Mouse (Mus musculus) MEL (cell line): Measurements from ENCODE around the gene Tprkb. TPM values are rescaled to one million over a fixed set of nuclear protein-coding genes. Genes with fewer than 3 reads are reported as not detected.
A peak's percentile ranks its signal among the peaks of the same experiment; 100 is the strongest.

ENCODE experiments used
- DNase-seq: peaks from one replicate; pipeline ENCODE4 v3.0.0; 2011; ENCODE audit warnings: low read depth, low spot score
- H3K27ac ChIP-seq: 2 replicates; pipeline ENCODE4 v1.5.1; 2012; ENCODE audit warnings: low read depth, mild to moderate bottlenecking, control low read depth, low read length, moderate library complexity; ENCODE audit not compliant: control insufficient read depth
- H3K27me3 ChIP-seq, 2 experiments: fragments of 150-350 bp in 1 of 2; sonication (generic) in 1 of 2; 2 replicates each; pipeline ENCODE4 v1.6.1; 2012; ENCODE audit warnings: low read length in 2 of 2, mild to moderate bottlenecking in 2 of 2, improper control_type of control experiment in 1 of 2, moderate library complexity in 1 of 2; ENCODE audit not compliant: insufficient read depth in 2 of 2, control insufficient read depth in 1 of 2
- H3K36me3 ChIP-seq, 2 experiments: 2 replicates each; pipeline ENCODE4 v1.6.1; 2012 to 2014; ENCODE audit warnings: low read length in 2 of 2, improper control_type of control experiment in 1 of 2, inconsistent platforms in 1 of 2, mild to moderate bottlenecking in 1 of 2; ENCODE audit not compliant: insufficient read depth in 2 of 2, control insufficient read depth in 1 of 2
- H3K4me1 ChIP-seq, 2 experiments: fragments of 150-350 bp in 1 of 2; sonication (generic) in 1 of 2; 2 replicates each; pipeline ENCODE4 v1.6.1; 2012; ENCODE audit warnings: low read length in 2 of 2, improper control_type of control experiment in 1 of 2, mild to moderate bottlenecking in 1 of 2; ENCODE audit not compliant: insufficient read depth in 2 of 2, control insufficient read depth in 1 of 2
- H3K4me3 ChIP-seq, 2 experiments: fragments of 150-350 bp in 1 of 2; sonication (generic) in 1 of 2; 2 replicates each; pipeline ENCODE4 v1.5.1; 2012; ENCODE audit warnings: low read depth in 2 of 2, low read length in 2 of 2, mild to moderate bottlenecking in 2 of 2, moderate library complexity in 2 of 2, control low read depth in 1 of 2, improper control_type of control experiment in 1 of 2; ENCODE audit not compliant: control insufficient read depth in 1 of 2, insufficient read depth in 1 of 2
- H3K79me2 ChIP-seq: 2 replicates; pipeline ENCODE4 v1.6.1; 2012; ENCODE audit warnings: mild to moderate bottlenecking, low read length, moderate library complexity; ENCODE audit not compliant: control insufficient read depth, poor library complexity, insufficient read depth
- H3K9ac ChIP-seq: 2 replicates; pipeline ENCODE4 v1.6.1; 2012; ENCODE audit warnings: low read depth, mild to moderate bottlenecking, control low read depth, low read length, moderate library complexity; ENCODE audit not compliant: control insufficient read depth, poor library complexity, severe bottlenecking
- H3K9me3 ChIP-seq: fragments of 150-350 bp; sonication (generic); replicated peaks from 2 replicates; pipeline ENCODE4 v1.6.1; 2012; ENCODE audit warnings: mild to moderate bottlenecking, low read length, improper control_type of control experiment, moderate library complexity; ENCODE audit not compliant: insufficient read depth
- GABPA ChIP-seq: IDR thresholded peaks from 2 replicates; pipeline ENCODE4 v1.6.1; 2012; ENCODE audit warnings: low read depth, mild to moderate bottlenecking, inconsistent platforms, low read length, improper control_type of control experiment, moderate library complexity
- GATA1 ChIP-seq: IDR thresholded peaks from 2 replicates; pipeline ENCODE4 v1.6.1; 2011; ENCODE audit warnings: low read depth, low read length, improper control_type of control experiment
- HCFC1 ChIP-seq: IDR thresholded peaks from 2 replicates; pipeline ENCODE4 v1.6.1; 2012; ENCODE audit warnings: low read depth, mild to moderate bottlenecking, inconsistent platforms, low read length, improper control_type of control experiment, moderate library complexity
- KAT2A ChIP-seq: conservative IDR thresholded peaks from 2 replicates; pipeline ENCODE4 v1.6.1; 2012; ENCODE audit warnings: low read depth, low read length, improper control_type of control experiment, inconsistent platforms
- MEF2A ChIP-seq: IDR thresholded peaks from 2 replicates; pipeline ENCODE4 v1.6.1; 2014; ENCODE audit warnings: low read depth, mild to moderate bottlenecking, inconsistent platforms, low read length, improper control_type of control experiment; ENCODE audit not compliant: poor library complexity, insufficient replicate concordance, severe bottlenecking; ENCODE audit errors: extremely low read depth
- MXI1 ChIP-seq: IDR thresholded peaks from 2 replicates; pipeline ENCODE4 v1.6.1; 2011; ENCODE audit warnings: mild to moderate bottlenecking, low read depth, low read length, improper control_type of control experiment
- MYB ChIP-seq: IDR thresholded peaks from 2 replicates; pipeline ENCODE4 v1.6.1; 2011; ENCODE audit warnings: mild to moderate bottlenecking, low read depth, low read length, improper control_type of control experiment
- MYC ChIP-seq: IDR thresholded peaks from 2 replicates; pipeline ENCODE4 v1.6.1; 2011; ENCODE audit warnings: low read depth, mild to moderate bottlenecking, low read length, improper control_type of control experiment, moderate library complexity
- POLR2A ChIP-seq, 2 experiments: IDR thresholded peaks; 2 replicates each; pipeline ENCODE4 v1.6.1; 2011 to 2012; ENCODE audit warnings: low read length in 2 of 2, mild to moderate bottlenecking in 2 of 2, control low read depth in 1 of 2, improper control_type of control experiment in 1 of 2, low read depth in 1 of 2, moderate library complexity in 1 of 2; ENCODE audit not compliant: control insufficient read depth in 1 of 2, insufficient read depth in 1 of 2, poor library complexity in 1 of 2
- POLR2AphosphoS5 ChIP-seq: IDR thresholded peaks from 2 replicates; pipeline ENCODE4 v1.6.1; 2012; ENCODE audit warnings: low read depth, borderline replicate concordance, mild to moderate bottlenecking, inconsistent platforms, low read length, moderate library complexity, mixed read lengths
- SIN3A ChIP-seq: IDR thresholded peaks from 2 replicates; pipeline ENCODE4 v1.6.1; 2012; ENCODE audit warnings: low read length, improper control_type of control experiment, inconsistent platforms
- SMC3 ChIP-seq: IDR thresholded peaks from 2 replicates; pipeline ENCODE4 v1.6.1; 2011; ENCODE audit warnings: low read depth, low read length, improper control_type of control experiment
- TBP ChIP-seq: IDR thresholded peaks from 2 replicates; pipeline ENCODE4 v1.8.0; 2011; ENCODE audit warnings: low read depth, low read length, improper control_type of control experiment
- USF1 ChIP-seq: IDR thresholded peaks from 2 replicates; pipeline ENCODE4 v1.6.1; 2014; ENCODE audit warnings: low read depth, mild to moderate bottlenecking, inconsistent platforms, low read length, improper control_type of control experiment, moderate library complexity
- USF2 ChIP-seq, 2 experiments: IDR thresholded peaks; 2 replicates each; pipeline ENCODE4 v1.6.1; 2011 to 2012; ENCODE audit warnings: improper control_type of control experiment in 2 of 2, low read length in 2 of 2, borderline replicate concordance in 1 of 2, inconsistent platforms in 1 of 2, low read depth in 1 of 2, mild to moderate bottlenecking in 1 of 2; ENCODE audit not compliant: insufficient read depth in 1 of 2
- polyA plus RNA-seq, 2 experiments: library from polyadenylated mRNA; stranded (reverse) in 1 of 2; unstranded in 1 of 2; fragments of >175 nt in 1 of 2; fragments of >200 nt in 1 of 2; gene quantifications; 2 replicates each; pipeline versions ENCODE4 v1.2.1 to v1.2.4; 2012; ENCODE audit warnings: low replicate concordance in 2 of 2, low read depth in 1 of 2; ENCODE audit not compliant: insufficient read length in 2 of 2, insufficient read depth in 1 of 2, missing spikeins in 1 of 2
- total RNA-seq: library from RNA; depleted of rRNA; stranded (reverse); fragments of 300-350 nt; gene quantifications from 2 replicates; pipeline ENCODE4 v1.2.3, GENCODE M21; 2012

Tprkb gene
- total and polyA plus RNA-seq, 3 experiments = 66.5 to 87.6 (median 85.1) TPM

DNA sequence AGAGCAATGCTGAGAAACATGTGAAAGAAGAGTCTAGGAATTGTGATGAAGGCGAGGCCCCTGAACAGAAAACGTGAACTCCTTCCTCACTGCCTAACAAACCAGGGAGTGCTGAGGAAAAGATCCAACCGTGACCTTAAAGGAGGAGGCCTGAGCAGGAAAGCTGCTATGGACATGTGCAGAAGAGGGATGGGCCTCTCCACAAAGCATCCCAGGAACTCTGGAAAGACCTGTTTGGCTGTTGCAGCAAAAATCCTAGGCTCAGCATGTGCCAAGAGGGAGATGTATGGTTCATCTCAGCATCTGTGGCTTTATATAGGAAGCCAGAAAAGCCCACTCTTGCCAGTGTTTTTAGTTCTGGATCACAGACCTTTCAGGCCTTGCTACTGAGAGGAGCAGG, 61.0 kb downstream of the Tprkb start:
- Histone ChIP-seq H3K9me3 (no peaks in the 10 kb centered on the region), H3K4me3 (no peak overlapping the region), H3K27me3 (no peaks in the 10 kb centered on the region), H3K79me2 (no peaks in the 10 kb centered on the region), H3K27ac (no peak overlapping the region), H3K9ac (no peak overlapping the region), H3K36me3 (peaks cover 0 to 39% of the 10 kb centered on the region in 2 experiments; a peak in 2 of 4 replicates), H3K4me1 (peaks cover 31 to 33% of the 10 kb centered on the region in 2 experiments)
- TF ChIP-seq HCFC1 = no peak
- TF ChIP-seq MYC = no peak
- DNase-seq = no peak

DNA sequence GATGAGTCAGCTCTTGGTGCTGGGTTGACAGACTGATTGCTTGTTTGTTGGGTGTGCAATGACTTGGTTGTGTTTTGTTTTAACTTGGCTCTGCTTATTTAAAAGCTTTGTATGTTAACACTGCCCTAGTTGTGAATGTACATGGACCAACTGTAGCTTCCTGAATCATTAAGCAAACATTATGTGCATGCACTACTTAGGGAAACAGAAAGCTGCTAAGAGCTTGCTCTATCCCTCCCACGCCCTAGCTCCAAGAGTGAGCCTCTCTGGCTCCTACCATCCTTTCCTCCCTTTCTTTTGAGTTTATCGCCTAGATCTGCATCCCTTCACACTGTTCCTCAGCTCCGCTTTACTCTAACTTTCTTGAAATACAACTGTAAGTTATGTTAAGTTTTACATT, 61.7 kb downstream of the Tprkb start:
- DNase-seq = peak; percentile 41
- H3K9me3 ChIP-seq = no peaks in the 10 kb centered on the region
- H3K27me3 ChIP-seq = no peaks in the 10 kb centered on the region
- no peak overlapping the region for H3K4me3 ChIP-seq
- no peak for TF ChIP-seq KAT2A
- TF ChIP-seq POLR2A (IDR thresholded peaks at IDR 0.05; ENCODE audit: control insufficient read depth in 1 of 2, insufficient read depth in 1 of 2, low read depth in 1 of 2, low read length in 2 of 2, poor library complexity in 1 of 2) = no peak
- no peak for TF ChIP-seq USF1
- TF ChIP-seq MYB = no peak
- no peak for TF ChIP-seq GABPA
- TF ChIP-seq MXI1 = no peak
- TF ChIP-seq SMC3 = no peak
- no peak for TF ChIP-seq MEF2A
- no peak for TF ChIP-seq TBP
- no peak for TF ChIP-seq POLR2AphosphoS5
- TF ChIP-seq SIN3A = no peak
- no peak for TF ChIP-seq USF2 (IDR thresholded peaks at IDR 0.05; ENCODE audit: borderline replicate concordance in 1 of 2, insufficient read depth in 1 of 2, low read depth in 1 of 2, low read length in 2 of 2)
- no peak for TF ChIP-seq GATA1
- peaks cover 31 to 33% of the 10 kb centered on the region in 2 experiments for H3K4me1 ChIP-seq
- H3K36me3 ChIP-seq = peaks cover 0 to 39% of the 10 kb centered on the region in 2 experiments; a peak in 2 of 4 replicates
- no peaks in the 10 kb centered on the region for H3K79me2 ChIP-seq
- H3K9ac ChIP-seq = no peak overlapping the region
- no peak overlapping the region for H3K27ac ChIP-seq
